Mouse (Mus musculus) liver, embryonic 11.5 days (tissue): ENCODE measurements around the gene Klk7. TPM values are rescaled to one million over a fixed set of nuclear protein-coding genes. Genes with fewer than 3 reads are reported as not detected.

ENCODE experiments used
- ATAC-seq: fragments of 200-750 bp; cut with Nextera tagmentation; replicated peaks from 2 replicates; pipeline ENCODE4 v1.8.0; 2017; ENCODE audit warnings: moderate number of reproducible peaks, mild to moderate bottlenecking, moderate TSS enrichment, moderate library complexity; ENCODE audit not compliant: low FRiP score
- DNase-seq: peaks from one replicate; pipeline ENCODE4 v3.0.0-alpha.2; 2017; ENCODE audit warnings: low spot score
- H3K27ac ChIP-seq: fragments of 300-500 bp; sonication (generic); 2 replicates; pipeline ENCODE4 v1.5.1; 2014; ENCODE audit warnings: mild to moderate bottlenecking, low read depth, low read length, control low read depth
- H3K27me3 ChIP-seq: fragments of 300-500 bp; sonication (generic); replicated peaks from 2 replicates; pipeline ENCODE4 v1.6.1; 2014; ENCODE audit warnings: low read length, mixed read lengths; ENCODE audit not compliant: control insufficient read depth, insufficient read depth
- H3K36me3 ChIP-seq: fragments of 300-500 bp; sonication (generic); 2 replicates; pipeline ENCODE4 v1.6.1; 2014; ENCODE audit warnings: mild to moderate bottlenecking, low read length, moderate library complexity, mixed read lengths; ENCODE audit not compliant: control insufficient read depth, insufficient read depth
- H3K4me1 ChIP-seq: fragments of 300-500 bp; sonication (generic); replicated peaks from 2 replicates; pipeline ENCODE4 v1.6.1; 2014; ENCODE audit warnings: low read length, mixed read lengths; ENCODE audit not compliant: control insufficient read depth, insufficient read depth
- H3K4me2 ChIP-seq: fragments of 300-500 bp; sonication (generic); 2 replicates; pipeline ENCODE4 v1.6.1; 2014; ENCODE audit warnings: mild to moderate bottlenecking, control low read depth, moderate library complexity
- H3K4me3 ChIP-seq: fragments of 300-500 bp; sonication (generic); 2 replicates; pipeline ENCODE4 v1.5.1; 2014; ENCODE audit warnings: low read depth, low read length, control low read depth
- H3K9ac ChIP-seq: fragments of 300-500 bp; sonication (generic); 2 replicates; pipeline ENCODE4 v1.6.1; 2014; ENCODE audit warnings: low read depth, low read length, control low read depth
- H3K9me3 ChIP-seq: fragments of 300-500 bp; sonication (generic); 2 replicates; pipeline ENCODE4 v1.6.1; 2016; ENCODE audit warnings: low read length, inconsistent platforms, mixed read lengths; ENCODE audit not compliant: control insufficient read depth
- WGBS: fragments of 180-500 bp; shearing (Covaris S2); extraction: QIAGEN DNeasy Blood & Tissue Kit; methylation state at CpG from one replicate; pipeline ENCODE4 v1.1.7; 2014; 5-methylcytosine and 5-hydroxymethylcytosine counted together
- polyA plus RNA-seq: library from polyadenylated mRNA; unstranded; fragments of >200 nt; fragmentation: Nextera tagmentation; extraction: Ambion mirVana; gene quantifications from 2 replicates; pipeline ENCODE4 v1.2.1, GENCODE M21; 2014

Gene Klk7
- polyA plus RNA-seq, 1 experiment from 2014 or later, result not detected

DNA sequence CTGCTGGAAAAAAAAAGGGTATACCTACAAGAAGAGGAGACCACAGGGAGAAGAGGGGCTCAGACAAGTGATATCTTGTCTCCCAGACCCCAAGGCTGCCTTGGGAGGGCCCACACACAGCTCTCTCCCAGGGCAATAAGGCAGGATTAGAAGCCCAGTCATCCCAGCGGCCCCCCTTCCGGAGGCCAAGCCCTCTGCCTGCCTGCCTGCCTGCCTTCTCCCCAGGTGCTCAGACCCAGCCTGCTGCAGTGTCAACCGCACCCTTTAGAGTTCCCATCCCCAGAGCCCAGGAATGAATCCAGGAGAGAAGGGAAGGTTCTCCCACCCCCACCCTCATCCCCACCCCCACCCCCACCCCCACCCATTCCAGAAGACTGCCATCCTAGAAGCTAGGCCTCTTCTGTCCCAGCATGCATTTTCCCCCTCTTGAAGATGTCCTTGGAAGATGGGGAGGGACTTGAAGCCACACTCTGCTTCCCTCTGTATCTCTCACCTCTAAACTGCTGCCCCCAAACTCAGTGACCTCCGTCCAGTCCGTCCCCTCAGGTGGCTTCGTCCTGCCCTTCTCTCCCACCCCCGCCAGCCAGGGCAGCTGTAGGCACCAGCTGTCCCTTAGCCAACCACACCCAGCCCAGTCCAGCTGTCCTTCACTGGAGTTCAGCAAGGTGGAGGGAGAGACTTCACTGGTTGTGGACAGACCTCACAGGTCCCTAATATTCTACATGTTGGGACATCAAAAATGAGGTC lies 35.6 kb upstream of the Klk7 start:
- Histone ChIP-seq H3K4me2 (no peak overlapping the region), H3K9me3 (no peaks in the 10 kb centered on the region), H3K27ac (no peak overlapping the region), H3K36me3 (no peaks in the 10 kb centered on the region), H3K4me3 (no peak overlapping the region), H3K9ac (no peak overlapping the region), H3K27me3 (no peaks in the 10 kb centered on the region), H3K4me1 (no peaks in the 10 kb centered on the region)
- ATAC-seq (no peak), DNase-seq (no peak)
- WGBS, result 63% methylated on average over 7 of the region's 7 CpGs

DNA sequence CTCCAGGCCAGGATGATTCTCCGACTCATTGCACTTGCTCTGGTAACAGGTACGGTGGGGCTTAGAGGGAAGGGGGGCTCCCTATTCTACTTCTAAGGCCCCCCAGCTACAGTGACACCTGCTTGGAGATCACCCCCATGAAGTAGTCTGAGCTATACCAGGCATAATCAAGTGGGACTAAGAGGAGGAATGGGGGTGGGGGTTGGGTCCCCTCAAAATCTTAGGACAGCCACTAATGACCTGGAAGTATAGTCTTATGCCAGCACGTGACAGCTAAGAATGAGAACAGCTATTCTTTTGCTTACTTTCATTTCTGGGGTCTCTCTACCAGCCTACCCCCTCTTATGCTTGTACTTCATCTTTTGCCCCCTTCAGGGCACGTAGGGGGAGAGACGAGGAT lies 34.6 kb upstream of the Klk7 start:
- 79% methylated on average over 5 of the region's 5 CpGs for WGBS
- no peak for ATAC-seq
- Histone ChIP-seq H3K9ac (no peak overlapping the region), H3K4me3 (no peak overlapping the region), H3K27me3 (no peaks in the 10 kb centered on the region), H3K4me2 (no peak overlapping the region), H3K27ac (no peak overlapping the region), H3K4me1 (no peaks in the 10 kb centered on the region), H3K9me3 (no peaks in the 10 kb centered on the region), H3K36me3 (no peaks in the 10 kb centered on the region)
- no peak for DNase-seq

DNA sequence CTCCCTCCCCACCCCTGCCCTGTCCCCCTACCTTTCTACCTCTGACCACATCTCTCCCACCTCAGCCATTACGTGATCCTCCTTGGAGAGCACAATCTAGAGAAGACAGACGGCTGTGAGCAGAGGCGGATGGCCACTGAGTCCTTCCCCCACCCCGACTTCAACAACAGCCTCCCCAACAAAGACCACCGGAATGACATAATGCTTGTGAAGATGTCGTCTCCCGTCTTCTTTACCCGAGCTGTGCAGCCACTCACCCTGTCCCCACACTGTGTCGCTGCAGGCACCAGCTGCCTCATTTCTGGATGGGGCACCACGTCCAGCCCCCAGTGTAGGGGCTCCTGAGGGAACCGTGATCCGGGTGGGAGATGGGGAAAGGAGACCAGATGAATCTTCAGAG lies 33.7 kb upstream of the Klk7 start:
- 78% methylated on average over 12 of the region's 12 CpGs for WGBS

DNA sequence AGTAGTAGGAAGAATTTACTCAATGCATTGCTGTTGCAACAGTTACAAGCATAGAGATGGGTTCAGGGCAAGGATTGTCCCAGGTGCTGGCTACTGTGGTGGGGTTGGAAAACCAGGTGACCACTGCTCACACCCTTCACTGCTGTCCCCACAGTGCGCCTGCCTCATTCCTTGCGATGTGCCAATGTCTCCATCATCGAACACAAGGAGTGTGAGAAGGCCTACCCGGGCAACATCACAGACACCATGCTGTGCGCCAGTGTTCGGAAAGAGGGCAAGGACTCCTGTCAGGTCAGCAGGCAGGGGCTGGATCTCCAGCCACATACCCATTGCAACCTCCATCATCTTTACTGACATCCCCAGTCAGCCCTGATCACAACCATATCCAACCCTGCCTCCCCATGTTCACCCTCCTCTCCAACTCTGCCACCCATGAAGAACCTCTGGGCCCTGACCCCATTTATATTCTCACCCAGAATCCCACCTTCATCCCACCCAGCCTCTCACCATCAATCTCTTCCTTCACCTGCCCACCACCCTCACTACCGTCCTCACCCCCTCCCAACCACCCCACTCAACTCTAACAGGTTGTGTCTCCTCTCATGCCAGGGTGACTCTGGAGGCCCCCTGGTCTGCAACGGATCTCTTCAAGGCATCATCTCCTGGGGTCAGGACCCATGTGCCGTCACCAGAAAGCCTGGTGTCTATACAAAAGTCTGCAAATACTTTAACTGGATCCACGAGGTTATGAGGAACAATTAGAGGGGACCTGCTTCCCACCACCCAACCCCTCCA lies 32.7 kb upstream of the Klk7 start:
- Histone ChIP-seq H3K27me3 (peaks cover 5% of the 10 kb centered on the region), H3K27ac (no peak overlapping the region), H3K36me3 (no peaks in the 10 kb centered on the region), H3K4me2 (no peak overlapping the region), H3K4me3 (no peak overlapping the region), H3K4me1 (no peaks in the 10 kb centered on the region), H3K9ac (no peak overlapping the region), H3K9me3 (no peaks in the 10 kb centered on the region)
- ATAC-seq, result no peak
- 82% methylated on average over 10 of the region's 10 CpGs for WGBS
- DNase-seq, result no peak

More for the DNA sequence above, 33.7 kb upstream of the Klk7 start:
- H3K27ac ChIP-seq, result no peak overlapping the region
- no peaks in the 10 kb centered on the region for H3K27me3 ChIP-seq
- no peaks in the 10 kb centered on the region for H3K9me3 ChIP-seq
- no peak overlapping the region for H3K9ac ChIP-seq
- DNase-seq (no peak), ATAC-seq (no peak)
- no peaks in the 10 kb centered on the region for H3K36me3 ChIP-seq
- H3K4me1 ChIP-seq, result no peaks in the 10 kb centered on the region
- no peak overlapping the region for H3K4me3 ChIP-seq
- H3K4me2 ChIP-seq, result no peak overlapping the region

DNA sequence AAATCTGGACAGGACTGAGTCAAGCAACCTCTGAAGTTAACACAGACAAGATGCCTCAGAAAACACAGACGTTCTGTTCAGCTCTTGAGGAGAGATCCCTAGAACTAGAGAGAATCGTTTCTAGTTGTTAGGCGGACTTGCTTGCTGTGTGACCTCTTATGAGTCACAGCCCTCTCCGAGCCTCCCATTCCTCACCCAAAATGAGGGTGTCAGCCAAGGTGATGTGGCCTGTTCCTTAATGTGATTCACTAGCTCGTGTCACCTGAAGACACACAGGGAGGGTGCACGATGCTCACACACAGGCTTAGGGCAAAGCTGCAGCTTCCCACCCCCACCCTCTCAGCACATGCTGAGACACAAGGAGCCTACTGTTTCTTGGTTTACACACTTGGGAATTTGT lies 30.9 kb upstream of the Klk7 start:
- no peak overlapping the region for H3K9ac ChIP-seq
- H3K27ac ChIP-seq, result no peak overlapping the region
- no peak overlapping the region for H3K4me3 ChIP-seq
- DNase-seq (no peak), ATAC-seq (no peak)
- H3K27me3 ChIP-seq, result peaks cover 8% of the 10 kb centered on the region
- no peaks in the 10 kb centered on the region for H3K9me3 ChIP-seq
- 58% methylated on average over 6 of the region's 6 CpGs for WGBS
- no peaks in the 10 kb centered on the region for H3K36me3 ChIP-seq
- H3K4me1 ChIP-seq, result no peaks in the 10 kb centered on the region
- H3K4me2 ChIP-seq, result no peak overlapping the region

DNA sequence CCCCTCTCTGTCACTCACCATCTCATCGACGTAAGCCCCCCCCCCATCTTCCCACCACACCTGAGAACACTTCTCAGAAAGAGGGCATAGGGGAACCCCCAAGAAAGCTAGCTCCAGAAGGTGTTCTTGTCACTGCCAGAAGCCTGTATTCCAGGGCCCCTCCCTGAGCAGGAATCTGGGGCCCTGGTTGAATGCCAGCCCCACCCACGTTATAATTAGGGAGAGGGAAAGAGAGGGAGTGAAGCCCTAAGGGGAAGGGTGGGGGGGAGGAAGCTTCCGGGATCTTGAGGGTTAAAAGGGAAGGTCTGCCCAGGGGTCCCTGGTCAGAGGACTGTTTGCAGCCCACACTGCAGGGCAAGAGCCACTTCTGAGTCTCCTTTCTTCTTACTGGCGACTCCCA lies 30.3 kb upstream of the Klk7 start, which contains the start of gene Klk10:
Gene Klk10, plus strand, starts transcription at position 290 of the 400 bp plus-strand sequence.
- Histone ChIP-seq H3K4me1 (no peaks in the 10 kb centered on the region), H3K4me2 (no peak within 1 kb of the TSS), H3K36me3 (no peaks in the 10 kb centered on the region), H3K9ac (no peak within 1 kb of the TSS), H3K4me3 (no peak within 1 kb of the TSS), H3K9me3 (no peaks in the 10 kb centered on the region), H3K27me3 (peaks cover 8% of the 10 kb centered on the region), H3K27ac (no peak within 1 kb of the TSS)
- no peak for ATAC-seq
- no peak for DNase-seq
- 41% methylated on average over 5 of the region's 5 CpGs for WGBS

DNA sequence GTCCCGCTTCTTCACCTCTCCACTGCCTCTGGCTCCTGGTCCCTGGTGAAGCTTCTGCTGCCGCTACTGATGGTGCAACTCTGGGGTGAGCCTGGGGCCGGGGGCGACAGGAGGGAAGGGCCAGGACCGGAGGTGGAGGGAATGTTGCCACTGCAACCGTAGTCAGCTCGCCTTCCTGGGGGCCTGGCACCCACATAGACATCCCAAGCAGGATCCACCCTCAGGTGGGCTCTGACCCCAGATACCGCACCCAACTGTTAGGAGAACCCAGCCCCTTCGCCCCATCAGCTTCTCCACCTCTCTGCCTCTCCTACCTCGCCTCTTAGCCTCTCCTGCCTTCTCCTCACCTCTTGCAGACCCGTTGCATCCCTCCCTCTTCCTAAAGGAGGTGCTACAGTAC lies 29.6 kb upstream of the Klk7 start:
- Histone ChIP-seq H3K4me2 (no peak overlapping the region), H3K27ac (no peak overlapping the region), H3K9ac (no peak overlapping the region), H3K9me3 (no peaks in the 10 kb centered on the region), H3K27me3 (peaks cover 8% of the 10 kb centered on the region), H3K4me3 (no peak overlapping the region), H3K36me3 (no peaks in the 10 kb centered on the region), H3K4me1 (no peaks in the 10 kb centered on the region)
- DNase-seq, result no peak
- 82% methylated on average over 11 of the region's 11 CpGs for WGBS
- ATAC-seq, result no peak

DNA sequence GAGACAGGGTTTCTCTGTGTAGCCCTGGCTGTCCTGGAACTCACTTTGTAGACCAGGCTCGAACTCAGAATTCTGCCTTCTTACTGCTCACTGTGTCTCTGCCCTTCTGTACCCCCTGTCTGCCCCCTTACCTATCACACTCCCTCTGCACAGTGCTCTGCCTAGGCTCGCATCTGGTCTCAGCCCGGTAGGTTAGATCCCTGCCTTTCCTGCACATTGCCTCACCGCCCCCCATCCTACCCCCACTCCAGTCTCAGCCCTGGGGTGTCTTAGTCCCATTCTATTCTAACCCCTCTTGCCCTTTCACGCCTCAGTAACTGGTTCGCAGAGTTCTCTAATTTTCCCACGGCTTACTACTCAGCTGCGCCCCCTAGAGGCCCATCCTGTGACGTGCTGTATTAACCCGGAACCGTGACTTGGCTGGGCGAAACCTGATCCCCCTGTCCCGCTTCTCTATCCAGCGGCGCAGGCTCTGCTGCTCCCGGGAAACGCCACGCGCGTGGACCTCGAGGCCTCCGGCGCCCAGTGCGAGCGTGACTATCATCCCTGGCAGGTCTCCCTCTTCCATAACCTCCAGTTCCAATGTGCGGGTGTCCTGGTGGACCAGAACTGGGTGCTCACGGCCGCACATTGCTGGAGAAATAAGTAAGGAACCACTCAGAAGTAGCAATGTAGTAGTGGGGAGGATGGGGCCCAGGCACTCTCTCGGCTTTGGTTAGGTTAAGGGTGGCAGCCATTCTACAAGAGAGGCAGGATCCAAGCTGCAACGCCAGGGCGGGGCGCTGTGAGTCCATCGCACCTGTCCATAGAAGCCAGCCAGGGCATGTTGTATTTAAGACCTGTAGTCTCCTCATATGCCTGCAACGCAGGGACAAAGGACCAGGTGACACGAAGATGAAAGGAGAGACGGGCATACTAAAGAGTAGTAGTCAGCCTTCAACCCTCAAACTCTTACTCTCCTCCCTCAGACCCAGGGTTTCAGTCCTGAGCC lies 28.5 kb upstream of the Klk7 start:
- Histone ChIP-seq H3K4me3 (peak overlapping the region; percentile 31; the same call in 1 of the 2 replicates), H3K9ac (no peak overlapping the region), H3K4me2 (peak overlapping the region; percentile 66), H3K9me3 (no peaks in the 10 kb centered on the region), H3K4me1 (no peaks in the 10 kb centered on the region), H3K36me3 (no peaks in the 10 kb centered on the region), H3K27ac (no peak overlapping the region), H3K27me3 (peaks cover 8% of the 10 kb centered on the region)
- ATAC-seq, result peak; percentile 44
- peak; percentile 75 for DNase-seq
- WGBS, result 9% methylated on average over 36 of the region's 36 CpGs
